Mouse (Mus musculus) forebrain, postnatal 0 days (tissue): ENCODE data around the gene Ly75. TPM values are rescaled to one million over a fixed set of nuclear protein-coding genes. Genes with fewer than 3 reads are reported as not detected.

Experiments used
- ATAC-seq: fragments of 200-750 bp; cut with Nextera tagmentation; 2 replicates; pipeline ENCODE4 v1.8.0; 2017; ENCODE audit warnings: mild to moderate bottlenecking, moderate library complexity
- DNase-seq: peaks from one replicate; pipeline ENCODE4 v3.0.0-alpha.2; 2015
- H3K27ac ChIP-seq: fragments of 300-500 bp; sonication (generic); 2 replicates; pipeline ENCODE4 v1.5.1; 2014; ENCODE audit warnings: low read depth, mild to moderate bottlenecking, antibody characterized with exemption, low read length, moderate library complexity, mixed read lengths
- H3K27me3 ChIP-seq: fragments of 300-500 bp; sonication (generic); 2 replicates; pipeline ENCODE4 v1.6.1; 2014; ENCODE audit warnings: mild to moderate bottlenecking, low read length, mixed read lengths; ENCODE audit not compliant: insufficient read depth
- H3K36me3 ChIP-seq: fragments of 300-500 bp; sonication (generic); 2 replicates; pipeline ENCODE4 v1.6.1; 2014; ENCODE audit warnings: mild to moderate bottlenecking, moderate library complexity; ENCODE audit not compliant: insufficient read depth
- H3K4me1 ChIP-seq: fragments of 300-500 bp; sonication (generic); 2 replicates; pipeline ENCODE4 v1.6.1; 2014; ENCODE audit warnings: antibody characterized with exemption; ENCODE audit not compliant: insufficient read depth
- H3K4me2 ChIP-seq: fragments of 300-500 bp; sonication (generic); 2 replicates; pipeline ENCODE4 v1.6.1; 2014; ENCODE audit warnings: low read depth, mild to moderate bottlenecking, moderate library complexity
- H3K4me3 ChIP-seq: fragments of 300-500 bp; sonication (generic); 2 replicates; pipeline ENCODE4 v1.5.1; 2014; ENCODE audit warnings: low read depth, low read length, mixed read lengths
- H3K9ac ChIP-seq: fragments of 300-500 bp; sonication (generic); 2 replicates; pipeline ENCODE4 v1.6.1; 2014; ENCODE audit warnings: mild to moderate bottlenecking
- H3K9me3 ChIP-seq: fragments of 300-500 bp; sonication (generic); 2 replicates; pipeline ENCODE4 v1.6.1; 2016; ENCODE audit warnings: low read length
- CTCF ChIP-seq: sonication (generic); IDR thresholded peaks from 2 replicates; pipeline ENCODE4 v1.5.1; 2016; ENCODE audit warnings: antibody characterized with exemption, control low read depth, low read depth
- WGBS: fragments of 180-500 bp; shearing (Covaris S2); extraction: QIAGEN DNeasy Blood & Tissue Kit; methylation state at CpG from one replicate; pipeline ENCODE4 v1.1.7; 2014; 5-methylcytosine and 5-hydroxymethylcytosine counted together
- polyA plus RNA-seq: library from polyadenylated mRNA; unstranded; fragments of >200 nt; fragmentation: Nextera tagmentation; extraction: Ambion mirVana; gene quantifications from 2 replicates; pipeline ENCODE4 v1.2.1, GENCODE M21; 2015
- total RNA-seq: library from RNA; depleted of rRNA; stranded (reverse); fragments of >200 nt; gene quantifications from 2 replicates; pipeline ENCODE4 v1.2.3, GENCODE M21; 2014

Ly75 gene
- total and polyA plus RNA-seq, 2 experiments from 2014 or later: 1.7 to 4.8 TPM

DNA sequence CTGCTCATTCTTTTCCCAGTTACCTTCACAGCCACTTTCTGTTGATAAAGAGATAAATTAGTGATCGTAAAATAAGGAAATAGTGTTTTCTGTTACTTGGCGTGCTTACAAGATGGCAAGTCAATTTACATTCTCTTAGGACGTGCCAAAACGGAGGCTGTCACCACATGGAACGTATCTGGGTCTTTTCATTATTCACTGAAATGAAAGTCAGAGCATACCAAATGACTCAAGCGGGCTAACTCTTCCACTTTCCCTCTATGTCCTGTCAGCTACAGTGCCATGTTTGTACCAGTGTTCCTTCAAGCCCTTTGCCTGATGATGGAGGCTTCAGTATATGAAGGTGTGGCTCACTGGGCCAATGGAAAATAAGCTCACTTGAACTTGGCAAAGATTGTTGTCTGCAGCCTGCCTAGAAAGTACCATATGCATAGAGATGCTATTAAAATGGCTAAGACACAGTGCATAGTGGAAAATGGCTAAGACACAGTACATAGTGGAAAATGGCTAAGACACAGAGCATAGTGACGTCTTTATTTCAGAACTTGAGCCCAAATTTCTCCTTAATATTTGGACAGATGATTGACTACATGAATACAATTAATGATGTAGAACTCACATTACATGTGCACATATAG lies 17.8 kb downstream of the Ly75 start:
- 49% methylated on average over 7 of the region's 7 CpGs for WGBS
- Histone ChIP-seq H3K4me3 (no peak overlapping the region), H3K36me3 (no peaks in the 10 kb centered on the region), H3K9ac (no peak overlapping the region), H3K4me1 (no peaks in the 10 kb centered on the region), H3K27me3 (no peaks in the 10 kb centered on the region), H3K4me2 (no peak overlapping the region), H3K9me3 (no peaks in the 10 kb centered on the region), H3K27ac (no peak overlapping the region)
- peak; percentile 74 for ATAC-seq
- TF ChIP-seq CTCF: no peak
- DNase-seq: peak; percentile 52

DNA sequence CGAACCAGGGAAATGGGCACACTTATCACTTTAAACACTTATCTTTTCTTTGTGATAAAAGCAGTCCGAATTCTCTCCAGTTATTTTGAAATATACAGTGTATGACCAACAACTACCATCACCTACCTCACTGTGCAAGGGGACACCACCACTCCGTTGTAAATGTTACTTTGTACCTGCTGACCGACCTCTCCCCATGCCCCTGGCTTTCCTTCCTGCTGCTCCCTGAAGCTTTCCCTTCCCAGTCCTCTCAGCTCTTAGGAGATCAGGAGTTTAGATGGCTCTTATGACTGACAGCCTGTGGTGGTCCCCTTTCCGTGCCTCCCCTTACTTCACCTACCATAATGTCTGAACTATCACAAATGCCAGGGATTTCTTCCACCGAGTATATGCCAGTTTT lies 21.0 kb downstream of the Ly75 start:
- Histone ChIP-seq H3K9ac (no peak overlapping the region), H3K27ac (no peak overlapping the region), H3K4me2 (no peak overlapping the region), H3K4me1 (no peaks in the 10 kb centered on the region), H3K27me3 (no peaks in the 10 kb centered on the region), H3K4me3 (no peak overlapping the region), H3K36me3 (no peaks in the 10 kb centered on the region), H3K9me3 (no peaks in the 10 kb centered on the region)
- ATAC-seq (no peak), DNase-seq (no peak)
- no peak for TF ChIP-seq CTCF
- 92% methylated on average over 6 of the region's 6 CpGs for WGBS

DNA sequence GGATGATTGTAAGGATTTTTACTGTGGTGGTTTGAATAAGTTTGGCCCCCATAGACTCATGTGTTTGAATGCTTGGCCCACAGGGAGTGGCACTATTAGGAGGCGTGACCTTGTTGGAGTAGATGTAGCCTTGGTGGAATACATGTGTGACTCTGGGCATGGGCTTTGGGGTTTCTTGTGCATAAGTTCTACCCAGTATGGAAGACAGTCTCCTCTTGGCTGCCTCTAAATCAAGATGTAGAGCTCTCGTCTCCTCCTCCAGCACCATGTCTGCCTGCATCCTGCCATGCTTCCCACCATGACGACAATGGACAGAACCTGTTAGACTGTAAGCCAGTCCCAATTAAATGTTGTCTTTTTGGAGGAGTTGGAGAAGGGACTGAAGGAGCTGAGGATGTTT lies 23.3 kb downstream of the Ly75 start:
- WGBS: 97% methylated on average over 3 of the region's 3 CpGs
- no peak for ATAC-seq

DNA sequence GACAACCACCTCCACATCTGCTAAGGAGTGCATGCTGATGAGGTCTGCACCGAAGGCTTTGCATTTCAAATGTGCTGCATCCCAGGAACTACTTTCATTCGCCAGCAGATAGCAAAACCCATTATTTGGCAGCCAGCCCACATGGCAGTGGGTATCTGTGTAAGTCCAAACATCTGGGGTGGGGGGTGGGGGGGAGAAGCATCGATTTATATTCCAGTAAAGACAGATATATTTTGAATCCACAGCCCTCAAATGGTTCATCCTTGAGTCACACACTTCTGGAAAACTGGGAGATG lies 27.8 kb downstream of the Ly75 start:
- WGBS: 16% methylated on average over 3 of the region's 3 CpGs
- Histone ChIP-seq H3K27me3 (no peaks in the 10 kb centered on the region), H3K9ac (no peak overlapping the region), H3K36me3 (no peaks in the 10 kb centered on the region), H3K9me3 (no peaks in the 10 kb centered on the region), H3K4me2 (0 out of 2 replicates have a peak overlapping the region, but pooled peaks have one; percentile 9), H3K4me1 (no peaks in the 10 kb centered on the region), H3K27ac (no peak overlapping the region), H3K4me3 (no peak overlapping the region)
- no peak for TF ChIP-seq CTCF
- DNase-seq (no peak), ATAC-seq (no peak; the same call in 1 of the 2 replicates)

More for the DNA sequence above, 23.3 kb downstream of the Ly75 start:
- no peaks in the 10 kb centered on the region for H3K4me1 ChIP-seq
- H3K4me2 ChIP-seq: no peak overlapping the region
- H3K9me3 ChIP-seq: no peaks in the 10 kb centered on the region
- H3K36me3 ChIP-seq: no peaks in the 10 kb centered on the region
- no peak overlapping the region for H3K27ac ChIP-seq
- no peak overlapping the region for H3K4me3 ChIP-seq
- TF ChIP-seq CTCF: no peak
- no peak for DNase-seq
- H3K9ac ChIP-seq: no peak overlapping the region
- no peaks in the 10 kb centered on the region for H3K27me3 ChIP-seq

DNA sequence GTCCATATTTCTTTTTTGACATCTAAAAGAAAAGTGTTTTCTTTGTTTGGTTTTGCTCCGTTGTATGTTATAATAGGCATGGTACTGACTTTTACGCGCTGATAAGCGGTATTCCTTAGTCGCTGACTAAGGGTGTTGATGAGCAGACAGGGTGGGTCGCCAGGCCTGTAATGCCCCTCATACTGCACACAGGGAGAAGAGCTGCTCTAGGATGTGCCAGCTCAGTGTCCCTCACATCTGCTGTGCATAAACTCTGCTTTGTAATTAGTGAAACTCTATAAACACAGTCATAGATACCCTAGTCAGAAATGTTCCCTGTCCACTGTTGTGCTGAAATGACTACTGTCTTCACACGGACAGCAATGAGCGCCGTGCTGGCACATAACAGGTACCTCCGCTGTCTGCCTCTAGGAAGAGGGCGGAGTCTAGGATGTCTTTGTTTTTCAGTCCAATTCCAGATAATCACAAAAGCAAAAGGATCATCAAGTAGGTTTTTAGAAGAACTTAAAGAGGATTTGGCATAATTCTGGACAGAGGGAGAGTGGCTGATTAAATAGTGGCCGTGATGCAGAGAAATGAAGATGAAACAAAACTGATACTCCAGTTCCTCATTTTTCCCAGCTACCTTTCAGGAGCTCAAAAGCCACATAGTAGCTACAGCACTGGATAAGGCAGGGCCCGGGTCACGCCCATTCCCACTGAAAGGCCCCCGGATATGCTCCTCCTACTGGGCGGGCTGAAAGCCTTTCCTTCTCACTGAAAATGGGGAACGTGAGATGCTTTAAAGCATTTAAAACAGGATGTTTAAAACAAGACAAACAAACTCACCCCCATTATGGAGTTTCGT lies 28.3 kb downstream of the Ly75 start:
- no peak for TF ChIP-seq CTCF
- H3K4me1 ChIP-seq: no peaks in the 10 kb centered on the region
- DNase-seq (no peak), ATAC-seq (no peak; the same call in 1 of the 2 replicates)
- 0 out of 2 replicates have a peak overlapping the region, but pooled peaks have one; percentile 9 for H3K4me2 ChIP-seq
- H3K9me3 ChIP-seq: no peaks in the 10 kb centered on the region
- WGBS: 55% methylated on average over 18 of the region's 18 CpGs
- no peaks in the 10 kb centered on the region for H3K36me3 ChIP-seq
- no peak overlapping the region for H3K9ac ChIP-seq
- no peaks in the 10 kb centered on the region for H3K27me3 ChIP-seq
- no peak overlapping the region for H3K4me3 ChIP-seq
- no peak overlapping the region for H3K27ac ChIP-seq

DNA sequence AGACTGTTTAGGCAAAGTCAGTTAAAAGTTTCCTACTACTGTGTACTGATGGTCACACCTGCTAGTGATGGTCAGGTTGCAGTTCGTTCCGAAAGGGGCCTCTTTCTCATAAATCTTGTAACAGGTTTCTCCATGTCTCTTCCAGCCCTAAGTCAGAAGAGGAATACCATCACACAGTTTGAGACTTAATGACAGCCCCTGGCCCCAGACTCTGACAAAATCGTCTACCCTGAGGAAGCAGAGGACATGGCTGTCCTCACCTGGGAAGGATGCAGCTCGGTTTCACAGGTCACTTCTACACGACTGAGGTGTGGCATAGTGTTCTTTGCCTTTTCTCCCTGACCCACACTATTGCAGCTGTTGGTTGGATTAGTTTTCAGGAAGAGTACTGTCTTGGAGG lies 30.8 kb downstream of the Ly75 start:
- Histone ChIP-seq H3K9ac (no peak overlapping the region), H3K27me3 (no peaks in the 10 kb centered on the region), H3K4me3 (no peak overlapping the region), H3K9me3 (no peaks in the 10 kb centered on the region), H3K27ac (no peak overlapping the region), H3K4me1 (no peaks in the 10 kb centered on the region), H3K4me2 (no peak overlapping the region), H3K36me3 (no peaks in the 10 kb centered on the region)
- no peak for DNase-seq
- no peak for TF ChIP-seq CTCF
- WGBS: 88% methylated on average over 5 of the region's 5 CpGs
- no peak for ATAC-seq

DNA sequence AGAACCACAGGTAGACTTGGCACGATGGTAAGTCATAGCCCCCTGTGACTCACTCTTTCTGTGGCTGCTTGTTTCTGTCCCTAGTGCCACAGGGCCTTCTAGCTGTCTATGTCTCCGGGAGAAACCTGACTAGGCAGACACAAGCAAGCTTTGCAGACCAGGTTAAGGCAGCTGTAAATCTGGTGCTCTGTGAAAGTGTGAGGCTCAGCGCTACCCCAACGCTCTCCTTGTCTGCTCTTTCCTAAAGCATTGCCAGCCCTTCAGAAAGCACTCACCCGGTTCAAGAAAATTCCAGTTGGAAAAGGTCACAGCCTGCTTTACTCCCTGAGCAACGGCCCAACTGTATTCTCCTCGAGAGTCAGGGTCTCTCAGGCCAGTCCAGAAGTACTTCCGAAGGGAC lies 31.3 kb downstream of the Ly75 start:
- H3K27me3 ChIP-seq: no peaks in the 10 kb centered on the region
- H3K4me1 ChIP-seq: no peaks in the 10 kb centered on the region
- no peak overlapping the region for H3K4me3 ChIP-seq
- no peaks in the 10 kb centered on the region for H3K36me3 ChIP-seq
- H3K27ac ChIP-seq: no peak overlapping the region
- H3K9ac ChIP-seq: no peak overlapping the region
- no peak for DNase-seq
- H3K4me2 ChIP-seq: no peak overlapping the region
- no peak for ATAC-seq
- no peaks in the 10 kb centered on the region for H3K9me3 ChIP-seq
- no peak for TF ChIP-seq CTCF
- WGBS: 81% methylated on average over 8 of the region's 8 CpGs
